Mouse (Mus musculus) CD4-positive helper T cell, adult 2 months (primary cell): ENCODE results near the gene Cdc42se2.

ENCODE experiments used
- DNase-seq: peaks from one replicate; pipeline ENCODE4 v3.0.0-alpha.2; 2012; ENCODE audit warnings: low read depth, missing footprints, low spot score

Cdc42se2 gene

DNA sequence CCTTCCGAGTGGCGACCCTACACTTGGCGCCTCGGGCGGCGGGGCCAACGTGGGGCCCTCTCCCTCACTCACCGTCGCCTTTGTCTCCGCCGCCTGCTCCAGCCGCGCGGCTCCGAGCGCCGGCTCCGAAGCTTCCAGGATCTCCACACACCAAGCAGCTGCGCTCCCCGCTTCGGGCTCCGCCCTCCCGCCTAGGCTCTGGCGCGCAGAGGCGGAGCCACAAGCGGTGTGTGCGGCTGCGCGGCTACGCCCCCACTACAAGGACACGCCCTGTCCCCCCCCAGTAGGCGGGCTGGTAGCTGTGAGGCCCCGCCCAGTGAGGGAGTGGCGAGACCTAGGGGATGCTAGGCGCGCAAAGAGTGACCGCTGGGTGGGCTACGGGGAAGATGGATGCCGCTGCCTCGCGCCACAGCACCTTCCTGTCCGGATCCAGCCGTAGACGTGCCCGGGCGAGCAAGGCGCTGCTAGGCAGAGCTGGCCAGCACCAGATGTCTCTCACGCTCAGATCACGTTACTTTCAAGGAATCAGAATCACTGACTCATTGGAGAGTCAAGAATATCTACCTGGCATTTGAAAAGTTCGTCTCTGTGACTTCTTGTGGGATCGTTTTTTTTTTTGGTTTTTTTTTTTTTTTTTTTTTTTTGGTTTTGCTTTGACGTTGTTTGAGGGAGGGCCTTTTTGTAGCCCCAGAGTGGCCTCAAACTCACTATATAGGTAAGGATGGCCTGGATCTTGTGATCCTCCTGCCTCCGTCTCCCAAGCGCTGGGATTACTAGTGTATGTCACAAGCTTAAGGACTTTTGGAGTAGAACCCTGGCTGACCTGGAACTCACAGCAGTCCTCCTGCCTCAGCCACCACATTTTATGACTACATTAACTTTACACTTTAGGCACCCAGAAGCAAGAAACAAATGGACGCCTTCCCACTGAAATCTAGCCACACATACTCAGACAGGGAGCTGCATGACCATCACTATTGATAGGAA lies at the start of gene Cdc42se2:
Gene Cdc42se2 (minus strand): TSS at position 188 of the 987 bp plus-strand sequence.
- DNase-seq, result peak; percentile 96

DNA sequence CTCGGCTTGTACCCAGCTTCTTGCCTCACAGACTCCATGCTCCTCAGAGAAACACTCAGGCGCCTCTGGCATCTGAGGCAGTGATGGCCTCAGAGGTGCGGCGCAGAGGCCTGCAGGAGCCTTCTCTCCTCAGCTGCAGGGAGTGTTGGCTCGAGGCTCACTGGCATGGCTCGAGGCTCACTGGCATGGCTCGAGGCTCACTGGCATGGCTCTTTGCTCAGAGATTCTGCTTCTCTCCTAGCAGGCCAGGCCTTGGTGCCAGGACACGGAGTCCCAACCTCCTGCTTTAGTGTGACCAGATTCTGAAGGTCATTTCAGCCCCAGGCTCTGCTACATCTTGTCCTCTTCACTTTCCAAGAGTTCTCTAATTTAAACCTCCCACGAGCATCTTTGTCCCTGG lies 48.6 kb upstream of the Cdc42se2 start:
- DNase-seq, result no peak

DNA sequence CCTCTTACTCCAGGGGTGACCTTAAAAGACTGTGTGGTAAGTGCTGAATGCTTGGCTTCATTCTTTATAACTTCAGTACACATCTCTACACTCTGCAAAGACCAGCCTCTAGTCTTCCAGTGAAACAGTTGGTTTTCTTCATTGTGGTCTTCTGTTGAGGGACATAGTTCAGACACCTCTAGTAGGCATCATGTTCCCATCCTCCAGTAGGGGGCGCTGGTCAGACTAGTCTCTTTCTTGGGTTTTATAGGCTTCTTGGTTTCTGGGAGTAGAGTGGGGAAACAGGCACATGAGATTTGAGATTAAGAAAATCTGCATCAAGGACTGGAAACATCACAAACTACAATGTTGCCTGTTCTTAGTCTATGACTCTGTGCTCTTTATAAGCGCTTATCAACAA lies 47.1 kb upstream of the Cdc42se2 start:
- peak; percentile 54 for DNase-seq

DNA sequence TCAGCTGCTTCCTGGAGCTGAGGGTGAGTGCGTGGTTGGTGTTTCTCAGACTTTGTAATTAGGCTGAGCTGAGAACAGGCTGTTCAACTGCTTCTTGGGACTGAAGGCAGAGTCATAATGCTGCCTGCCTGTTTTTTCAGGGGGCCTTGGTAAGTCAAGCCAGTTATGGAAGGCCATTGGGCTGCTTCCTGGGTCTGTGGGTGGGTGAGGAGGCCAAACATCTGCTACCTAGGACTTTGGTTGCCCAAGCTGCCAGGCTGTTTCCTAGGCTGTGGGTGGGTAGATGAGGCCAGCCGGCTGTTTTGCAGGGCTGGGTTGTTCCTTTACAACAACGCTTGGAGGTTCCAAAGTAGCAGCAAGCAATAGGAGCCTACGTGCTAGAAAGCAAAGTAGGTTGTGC lies 46.4 kb upstream of the Cdc42se2 start:
- DNase-seq, result no peak

DNA sequence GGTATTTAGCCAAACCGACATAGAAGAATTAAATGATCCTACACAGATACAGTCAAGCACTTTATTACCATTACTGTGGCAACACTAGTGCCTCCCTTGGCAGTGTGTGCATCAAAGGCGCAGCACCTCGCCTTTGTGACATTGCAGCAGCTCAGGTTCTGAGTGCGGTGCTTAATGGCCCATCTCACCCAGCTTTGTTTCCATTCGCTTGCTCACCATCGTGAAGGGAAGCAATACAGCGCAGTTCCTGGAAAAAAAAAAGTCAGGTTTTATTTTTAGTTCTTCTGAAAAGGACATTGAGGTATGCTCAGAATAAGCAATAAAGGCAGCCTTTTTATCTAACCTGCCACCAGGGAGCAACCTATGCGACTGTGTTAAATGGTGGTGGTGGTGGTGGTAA lies 39.3 kb upstream of the Cdc42se2 start:
- DNase-seq, result no peak

DNA sequence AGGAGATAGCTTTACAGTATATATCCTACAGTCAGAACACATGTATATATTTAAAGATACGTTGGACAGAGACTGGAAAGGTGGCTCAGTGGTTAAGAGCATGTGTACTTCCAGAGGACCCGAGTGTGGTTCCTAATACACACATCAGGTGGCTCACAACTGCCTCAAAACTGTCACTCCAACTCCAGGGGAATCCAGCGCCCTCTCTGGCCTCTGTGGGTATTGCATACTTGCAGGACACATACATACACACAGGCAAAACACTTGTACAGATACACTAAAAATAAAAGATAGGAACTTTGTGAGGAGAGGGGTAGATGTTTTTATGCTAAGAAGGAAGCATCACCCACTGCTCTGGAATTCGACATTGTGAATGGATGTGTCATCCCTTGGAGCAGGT lies 38.3 kb upstream of the Cdc42se2 start:
- DNase-seq, result no peak

DNA sequence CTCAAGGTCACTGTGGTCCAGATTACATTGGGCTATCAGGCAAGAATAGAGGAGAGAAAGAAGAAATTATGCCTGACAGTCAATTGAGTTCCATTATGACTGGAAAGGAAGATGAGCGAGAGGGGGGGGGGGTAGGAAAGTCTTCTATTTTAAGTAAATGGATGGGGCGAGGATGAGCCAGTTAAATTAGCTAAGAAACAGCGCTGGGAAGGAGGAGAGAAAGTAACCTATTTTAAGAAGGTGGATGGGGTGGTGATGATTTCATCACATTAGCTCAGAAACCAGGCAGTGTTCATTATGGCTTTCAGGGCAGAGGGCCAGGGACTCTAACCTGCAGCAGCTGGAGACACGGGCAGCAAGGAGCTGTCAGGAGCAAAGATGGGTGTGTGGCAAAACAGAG lies 36.0 kb upstream of the Cdc42se2 start:
- no peak for DNase-seq

DNA sequence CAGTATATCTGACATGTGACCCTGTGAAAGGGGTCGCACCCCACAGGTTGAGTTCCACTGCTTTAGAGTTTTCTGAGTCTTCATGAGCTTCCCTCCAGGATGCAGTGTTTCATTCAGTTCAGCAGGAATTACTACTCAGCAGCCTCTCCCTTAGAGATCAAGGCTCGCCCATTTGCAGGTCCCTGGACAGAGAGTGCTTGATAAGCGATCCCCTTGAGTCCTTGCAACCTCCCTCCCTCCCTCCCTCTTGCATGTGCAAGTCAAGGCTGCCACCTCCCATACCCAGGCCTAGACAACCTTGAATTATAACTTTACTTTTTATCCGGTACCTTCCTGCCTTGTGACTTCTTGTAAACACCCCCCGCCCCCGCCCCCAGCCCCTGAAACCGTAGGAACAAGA lies 32.0 kb upstream of the Cdc42se2 start:
- DNase-seq, result no peak

DNA sequence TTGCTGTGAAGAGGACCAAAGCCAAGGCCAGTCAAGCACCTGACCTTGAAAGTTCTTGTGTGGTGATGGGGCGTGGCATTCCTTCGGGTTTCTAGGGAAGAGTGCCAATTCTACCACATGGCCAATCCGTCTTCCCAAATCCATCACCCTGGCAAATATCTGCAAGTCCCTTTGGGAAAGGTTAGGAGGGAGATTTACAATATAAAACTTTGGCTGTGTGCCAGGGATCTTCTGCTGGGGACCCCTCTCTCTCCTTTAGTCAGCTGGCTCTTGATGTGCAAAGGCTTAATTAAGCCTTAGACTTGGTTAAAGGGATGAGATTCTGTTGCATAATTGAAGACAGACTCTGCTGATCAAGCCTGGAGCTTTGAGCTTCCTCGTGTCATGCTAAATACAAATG lies 30.0 kb upstream of the Cdc42se2 start:
- DNase-seq, result no peak

DNA sequence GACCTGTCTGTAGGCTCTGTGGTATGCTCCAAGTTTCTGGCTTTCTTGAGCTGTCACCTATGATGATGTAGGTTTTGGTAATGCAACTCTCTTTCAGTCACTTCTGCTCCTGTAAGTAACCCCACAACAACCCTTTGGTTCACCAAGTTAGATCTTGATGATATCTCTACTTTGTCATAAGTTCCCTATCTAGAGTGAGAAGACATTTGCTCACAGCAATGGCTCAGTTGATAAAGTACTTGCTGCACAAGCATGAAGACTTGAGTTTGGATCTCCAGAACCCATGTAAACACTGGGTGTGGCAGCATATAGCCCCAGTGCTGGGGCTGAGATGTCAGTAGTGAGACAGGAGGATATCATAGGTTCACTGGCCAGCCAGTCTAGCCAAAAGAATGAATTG lies 28.2 kb upstream of the Cdc42se2 start:
- DNase-seq, result no peak

DNA sequence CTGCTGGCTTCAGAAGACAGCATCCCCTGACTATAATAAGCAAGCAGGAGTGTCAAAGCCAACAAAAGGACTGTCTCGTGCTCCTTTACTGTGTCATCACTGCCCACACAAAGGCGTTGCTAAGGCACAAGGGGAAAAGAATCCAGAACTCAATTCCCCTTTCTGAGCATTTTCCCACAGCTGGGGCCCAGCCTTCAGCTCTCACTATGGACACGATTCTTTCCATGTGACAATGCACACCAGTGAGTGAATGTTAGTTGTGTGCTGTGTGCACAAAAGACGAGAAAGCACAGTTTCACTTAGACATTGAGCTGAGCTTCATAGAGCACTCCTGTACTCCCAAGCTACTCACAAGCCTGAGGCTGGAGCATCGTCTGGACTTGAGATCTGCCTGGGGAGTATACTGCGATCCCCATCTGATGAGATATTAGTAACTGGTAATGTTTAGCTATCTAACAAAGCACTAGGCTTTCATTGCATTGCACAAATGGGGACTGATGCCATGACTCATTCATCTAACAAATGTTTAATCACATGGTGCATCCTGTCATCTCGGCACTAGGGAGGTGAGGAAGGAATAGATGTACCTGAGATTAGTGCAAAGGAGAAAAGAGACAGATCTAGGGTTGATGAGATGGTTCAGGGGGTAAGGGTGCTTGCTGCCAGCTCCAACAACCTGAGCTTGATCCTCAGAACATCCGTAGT lies 25.5 kb upstream of the Cdc42se2 start:
- DNase-seq, result no peak

DNA sequence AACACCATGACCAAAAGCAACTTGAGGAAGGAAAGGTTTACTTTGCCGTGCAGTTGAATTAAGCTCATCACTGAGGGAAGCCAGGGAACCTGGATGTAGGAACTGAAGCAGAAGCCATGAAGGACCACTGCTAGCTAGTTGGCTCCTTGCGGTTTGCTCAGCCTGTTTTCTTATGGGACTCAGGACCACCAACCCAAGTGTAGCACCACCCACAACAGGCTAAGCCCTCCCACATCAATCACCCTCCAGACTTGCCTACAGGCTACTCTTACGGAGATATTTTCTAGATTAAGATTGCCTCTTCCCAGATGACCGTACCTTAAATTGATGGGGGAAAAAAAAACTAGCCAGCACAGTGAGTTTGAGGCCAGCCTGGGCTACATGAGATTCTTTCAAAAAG lies 24.8 kb upstream of the Cdc42se2 start:
- DNase-seq, result no peak

DNA sequence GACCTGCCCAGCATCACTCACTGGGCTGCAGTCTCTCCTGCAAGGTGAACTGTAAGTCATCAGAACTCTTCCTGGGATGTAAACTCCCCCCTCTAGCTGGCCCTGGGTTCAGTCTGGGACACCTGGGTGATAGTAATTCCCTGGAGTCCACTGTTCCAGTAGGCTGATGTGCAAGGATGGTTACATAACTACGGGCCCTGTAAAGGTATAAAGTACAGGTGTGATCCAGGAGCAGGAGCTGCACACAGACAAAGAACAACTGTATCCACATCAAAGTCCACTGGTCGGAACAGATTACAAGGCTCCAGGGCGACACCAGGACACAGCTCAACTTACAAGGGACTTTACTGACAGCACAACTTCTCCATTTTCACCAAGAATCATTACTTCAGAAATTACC lies 23.6 kb upstream of the Cdc42se2 start:
- no peak for DNase-seq

DNA sequence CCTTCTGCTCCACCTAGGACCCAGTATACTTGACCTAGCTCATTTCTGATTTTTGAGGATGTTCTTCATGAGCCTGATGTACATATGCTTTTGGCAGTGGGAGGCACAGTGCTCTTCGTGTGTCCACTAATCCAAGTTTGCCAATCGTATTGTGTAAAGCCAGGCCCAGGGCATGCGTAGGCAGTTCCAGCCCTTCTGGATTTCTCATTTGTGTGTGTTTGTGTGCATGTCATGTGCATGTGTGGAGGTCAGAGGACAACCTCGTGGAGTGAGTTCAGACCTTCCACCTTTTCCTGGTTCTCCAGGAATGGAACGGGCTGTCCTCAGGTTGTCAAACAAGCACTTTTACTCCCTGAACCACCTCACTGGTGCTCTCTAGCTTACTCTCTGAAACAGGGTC lies 22.1 kb upstream of the Cdc42se2 start:
- no peak for DNase-seq

DNA sequence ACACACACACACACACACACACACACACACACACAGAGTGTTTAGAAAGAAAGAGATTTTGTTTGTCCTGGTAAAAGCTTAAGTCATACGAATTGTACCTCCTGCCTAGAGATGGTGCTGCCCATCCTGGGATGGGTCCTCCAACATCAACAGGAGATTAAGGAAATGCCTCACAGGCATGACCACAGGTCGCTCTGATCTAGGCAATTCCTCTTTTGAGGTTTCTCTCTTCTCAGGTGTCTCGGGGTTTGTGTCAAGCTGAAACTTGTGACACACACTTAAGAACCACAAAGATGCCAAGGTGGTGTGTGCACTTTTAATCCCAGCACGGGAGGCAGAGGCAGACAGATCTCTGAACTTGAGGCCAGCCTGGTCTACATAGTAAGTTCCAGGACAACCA lies 20.7 kb upstream of the Cdc42se2 start:
- DNase-seq, result peak; percentile 74

DNA sequence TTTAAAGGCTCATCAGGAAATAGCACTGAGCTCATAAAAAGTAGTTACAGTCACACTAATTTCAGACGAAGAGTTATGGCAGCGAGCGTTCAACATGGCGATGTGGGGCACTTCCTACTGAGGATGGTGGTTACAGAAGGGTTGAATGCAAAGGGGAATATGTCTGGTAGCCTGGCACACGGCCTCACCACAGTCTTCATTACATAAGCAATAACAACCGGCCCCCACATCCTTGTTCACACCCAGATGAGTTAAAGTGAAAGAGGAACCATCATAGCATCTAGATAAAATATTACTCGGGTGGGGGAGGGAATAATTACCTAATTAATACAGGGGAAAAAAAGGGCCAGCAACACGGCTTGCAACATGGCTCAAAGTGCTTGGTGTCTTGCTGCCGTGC lies 20.2 kb upstream of the Cdc42se2 start:
- peak; percentile 84 for DNase-seq

DNA sequence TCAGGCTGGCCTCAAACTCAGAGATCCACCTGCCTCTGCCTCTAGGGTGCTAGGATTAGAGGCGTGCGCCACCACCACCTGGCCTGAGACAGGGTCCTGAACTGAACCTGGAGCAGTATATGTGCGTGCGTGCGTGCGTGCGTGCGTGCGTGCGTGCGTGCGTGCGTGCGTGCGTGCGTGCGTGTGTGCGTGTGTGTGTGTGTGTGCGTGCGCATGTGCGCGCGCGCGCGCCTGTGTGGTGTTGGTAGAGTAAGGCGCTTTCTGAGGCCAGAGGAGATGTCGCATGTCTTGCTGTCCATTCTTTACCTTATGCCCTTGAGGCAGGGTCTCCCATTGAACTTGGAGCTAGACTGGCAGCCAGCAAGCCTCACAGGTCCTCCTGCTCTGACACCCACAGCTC lies 19.4 kb upstream of the Cdc42se2 start:
- DNase-seq, result no peak

DNA sequence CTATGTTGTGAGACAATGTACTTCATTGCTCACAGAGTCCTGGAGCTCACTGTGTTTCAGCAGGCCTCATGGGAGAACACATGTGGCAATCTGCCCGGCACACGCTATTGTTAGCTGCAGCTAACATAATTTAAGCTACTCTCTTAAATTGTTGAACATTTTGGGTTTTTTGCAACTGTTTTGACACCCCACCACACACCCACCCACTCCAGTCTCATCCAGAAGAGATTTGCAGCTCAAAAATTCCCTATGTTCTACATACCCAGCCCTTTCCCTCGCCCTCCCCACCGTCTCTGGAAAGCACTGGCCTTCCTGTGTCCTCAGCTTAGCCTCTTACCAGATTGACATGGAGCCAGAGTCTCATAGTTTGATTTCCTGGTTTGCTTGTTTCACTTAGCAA lies 17.7 kb upstream of the Cdc42se2 start:
- DNase-seq, result no peak

DNA sequence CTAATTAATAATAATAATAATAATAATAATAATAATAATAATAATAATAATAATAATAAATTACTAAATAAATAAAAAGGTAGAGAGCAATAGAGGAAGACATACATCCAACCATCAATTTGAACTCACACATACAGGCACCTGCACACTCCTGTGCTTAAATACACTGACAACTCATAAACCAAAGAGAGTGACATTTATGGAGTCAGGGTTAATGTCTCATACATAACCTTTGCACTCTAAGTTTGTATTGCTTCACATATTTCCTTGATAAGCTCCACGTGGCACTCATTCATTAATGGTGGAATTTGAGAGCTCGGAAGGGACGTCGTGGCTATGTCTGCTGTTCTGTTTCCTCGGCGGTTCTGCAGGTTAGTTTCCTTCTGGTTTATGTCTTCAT lies 15.1 kb upstream of the Cdc42se2 start:
- DNase-seq, result peak; percentile 20

DNA sequence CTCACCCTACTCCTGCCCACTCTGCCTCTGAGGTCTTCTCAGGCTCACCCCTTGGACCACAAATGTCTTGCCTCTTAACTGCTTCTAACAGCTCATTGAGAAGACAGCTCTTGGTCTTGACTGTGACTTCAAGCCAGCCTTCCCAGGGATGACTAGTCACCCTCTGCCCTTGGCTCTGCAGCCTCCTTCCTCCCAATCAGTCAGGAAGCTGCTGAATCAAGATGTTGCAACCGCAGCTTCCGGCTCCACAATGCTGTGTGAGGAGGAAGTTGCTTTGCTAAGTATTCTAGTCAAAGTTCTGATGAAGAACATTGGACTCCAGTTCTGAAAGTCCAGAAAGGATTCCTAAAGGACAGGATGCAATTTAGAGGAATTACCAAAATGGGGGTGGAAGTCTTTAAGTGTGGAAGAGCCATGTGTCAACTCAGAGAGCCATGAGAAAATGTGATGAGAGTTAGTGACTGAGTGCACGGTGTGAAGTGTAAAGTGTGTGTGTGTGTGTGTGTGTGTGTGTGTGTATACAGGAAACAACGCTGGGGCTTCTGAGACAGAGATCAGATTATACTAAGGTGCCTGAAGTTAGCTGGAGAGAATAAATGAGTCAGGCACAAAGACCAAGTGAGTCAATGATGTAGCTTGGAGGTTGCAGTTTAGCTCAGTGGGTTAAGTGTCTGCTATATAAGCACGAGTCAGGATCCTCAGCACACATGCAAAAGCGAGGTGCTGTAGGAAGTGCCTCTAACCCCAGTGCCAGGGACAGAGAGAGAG lies 14.5 kb upstream of the Cdc42se2 start:
- DNase-seq, result peak; percentile 94

DNA sequence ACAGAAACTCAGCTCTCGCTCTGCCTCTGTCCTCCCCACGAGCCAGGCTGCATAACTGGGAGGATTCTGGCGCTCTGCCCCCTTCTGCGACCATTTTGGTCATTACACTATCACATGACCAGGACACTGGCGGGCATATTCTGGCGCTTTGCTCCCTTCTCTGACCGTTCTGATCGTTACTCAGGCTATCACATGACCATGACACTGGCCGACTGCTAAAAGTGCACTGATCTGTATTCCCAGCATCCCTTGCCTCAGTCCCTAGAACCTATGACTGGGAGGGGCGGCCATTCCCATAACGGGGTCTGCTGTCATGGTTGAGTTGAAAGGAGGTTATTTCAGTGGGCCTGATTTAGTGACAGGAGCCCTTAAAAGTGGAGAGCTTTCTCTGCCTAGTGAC lies 9.1 kb upstream of the Cdc42se2 start:
- no peak for DNase-seq

DNA sequence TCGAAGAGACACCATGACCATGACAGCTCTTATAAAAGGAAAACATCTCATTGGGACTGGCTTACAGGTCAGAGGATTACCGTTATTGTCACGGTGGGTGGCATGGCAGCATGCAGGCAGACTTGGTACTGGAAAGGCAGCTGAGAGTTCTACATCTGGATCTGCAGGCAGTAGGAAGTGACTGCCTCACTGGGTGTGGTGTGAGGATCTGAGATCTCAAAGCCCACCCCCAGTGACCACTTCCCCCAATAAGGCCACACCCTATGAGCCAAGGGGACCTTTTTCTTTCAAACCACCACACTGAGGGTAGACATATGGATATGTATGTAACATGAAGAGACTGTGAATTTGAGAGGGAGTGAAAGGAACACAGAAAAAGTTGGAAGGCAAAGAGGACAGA lies 7.2 kb upstream of the Cdc42se2 start:
- DNase-seq, result no peak
